Mouse (Mus musculus): ENCODE data around the gene C1qtnf6.

The C1qtnf6 gene

DNA sequence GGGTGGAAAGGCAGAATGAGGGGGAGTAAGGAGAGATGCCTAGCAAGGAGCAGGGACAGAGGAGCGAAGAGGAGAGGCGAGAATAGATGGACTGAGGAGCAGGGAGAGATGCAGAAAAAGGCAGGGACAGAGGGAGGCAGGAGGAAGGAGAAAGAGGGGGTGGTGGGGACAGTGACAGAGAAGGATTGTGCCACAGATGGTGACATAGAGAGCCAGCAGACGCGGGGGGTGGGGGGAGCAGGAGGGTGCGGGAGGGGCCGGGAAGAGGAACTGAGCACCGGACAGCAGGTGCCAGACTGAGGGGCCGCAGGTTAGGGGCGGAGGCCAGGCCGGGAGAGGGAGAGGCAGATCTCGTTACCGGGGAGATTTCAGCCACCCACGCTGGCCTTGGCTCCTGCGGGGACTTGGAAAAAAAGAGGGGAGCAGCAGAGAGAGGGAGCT is 13.4 kb upstream of the C1qtnf6 start, which contains the start of gene Sstr3:
Gene Sstr3 (minus strand): TSS at position 125 of the 441 bp plus-strand sequence.
- DNase-seq: no peak

DNA sequence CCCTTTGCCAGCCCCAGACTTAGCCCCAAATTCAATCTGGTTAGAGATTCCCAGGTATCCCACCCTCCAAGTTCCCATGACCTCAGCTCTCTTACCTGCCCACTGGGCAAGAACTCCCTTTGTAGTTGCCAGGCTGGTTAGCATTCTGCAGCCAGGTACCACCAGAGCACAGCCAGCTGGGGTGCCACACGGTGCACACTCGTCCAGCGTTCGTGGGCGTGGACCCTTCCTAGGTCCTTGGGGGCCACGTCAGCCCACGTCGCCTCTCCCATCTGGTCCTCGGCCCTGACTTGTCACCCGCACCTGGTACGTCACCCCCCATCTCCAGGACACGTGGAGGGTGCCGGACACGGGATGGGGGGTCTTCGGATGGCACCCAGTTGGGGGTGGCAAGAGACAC is 12.8 kb upstream of the C1qtnf6 start:
- DNase-seq: no peak

DNA sequence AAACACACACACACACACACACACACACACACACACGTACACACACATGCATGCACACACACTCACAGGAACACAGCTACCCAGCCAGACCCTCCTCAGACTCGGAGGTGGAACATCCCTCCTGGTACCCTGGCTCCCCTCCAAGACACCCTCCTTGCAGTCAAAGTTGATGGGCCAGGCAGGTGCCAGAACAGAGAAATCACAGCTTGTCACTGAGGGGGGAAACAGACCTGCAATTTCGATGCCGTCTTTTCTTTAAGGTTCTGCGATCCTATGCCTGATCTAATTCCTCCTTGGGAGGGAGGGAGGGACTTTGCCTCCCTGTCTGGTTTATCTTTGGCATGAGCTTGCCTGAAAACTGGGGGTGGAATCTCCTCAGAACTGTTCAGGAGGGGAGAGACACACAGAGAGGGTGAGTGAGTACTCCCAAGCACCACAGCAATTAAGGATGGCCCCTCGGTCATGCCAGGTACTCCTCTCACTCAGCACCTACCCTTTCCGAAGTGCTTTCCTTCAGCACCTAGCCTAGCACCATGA is 11.6 kb upstream of the C1qtnf6 start:
- DNase-seq: no peak

DNA sequence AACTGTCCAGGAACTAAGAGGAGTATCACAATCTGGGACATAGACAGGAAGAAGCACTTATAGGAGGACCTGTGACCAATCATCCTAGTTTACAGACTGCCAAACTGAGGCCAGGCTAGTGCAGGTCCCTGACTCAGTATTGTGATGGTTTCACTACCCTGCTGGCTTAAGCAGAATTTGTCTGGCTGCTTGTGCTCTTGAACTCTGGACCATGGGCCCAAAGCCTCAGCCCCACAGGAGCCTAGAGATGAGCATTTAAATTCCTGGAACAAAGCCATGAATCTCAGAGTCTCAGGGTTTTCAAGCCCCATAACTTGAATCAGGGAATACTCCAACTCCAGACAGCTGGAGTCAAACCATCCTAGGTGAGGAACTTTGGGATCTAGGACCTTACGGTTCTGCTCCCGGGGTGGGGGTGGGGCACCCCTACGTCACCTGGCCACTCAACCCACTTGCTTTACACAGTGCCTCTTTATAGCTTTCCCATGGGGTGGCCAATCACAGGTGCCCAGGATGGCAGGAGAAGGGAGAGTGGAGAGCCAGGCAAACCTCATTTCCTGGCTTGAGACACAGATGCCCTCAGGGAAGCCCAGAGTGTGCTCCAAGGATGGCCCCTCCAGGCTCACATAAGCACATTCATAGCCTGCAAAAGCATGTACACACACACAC is 11.0 kb upstream of the C1qtnf6 start:
- DNase-seq: no peak

DNA sequence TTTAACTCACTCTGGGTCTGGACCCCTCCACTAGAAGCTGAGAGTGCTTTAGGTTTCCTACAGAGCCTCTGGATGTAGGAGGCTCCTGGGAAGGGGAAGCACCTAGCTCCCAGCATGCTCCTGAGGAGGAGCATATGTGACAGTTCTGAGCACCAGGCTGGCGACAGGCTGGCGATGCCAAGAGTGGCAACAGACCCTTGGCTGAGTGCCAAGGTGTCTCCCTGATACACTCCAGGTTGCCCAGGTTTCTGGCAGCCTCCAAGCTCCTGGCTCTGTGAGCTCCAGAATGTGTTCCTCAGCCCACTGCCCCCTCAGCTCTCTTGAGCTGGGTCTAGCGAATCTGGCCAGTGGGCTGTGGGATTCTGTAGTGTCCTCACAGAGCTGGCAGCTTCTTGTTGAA is 10.4 kb upstream of the C1qtnf6 start:
- no peak for DNase-seq

DNA sequence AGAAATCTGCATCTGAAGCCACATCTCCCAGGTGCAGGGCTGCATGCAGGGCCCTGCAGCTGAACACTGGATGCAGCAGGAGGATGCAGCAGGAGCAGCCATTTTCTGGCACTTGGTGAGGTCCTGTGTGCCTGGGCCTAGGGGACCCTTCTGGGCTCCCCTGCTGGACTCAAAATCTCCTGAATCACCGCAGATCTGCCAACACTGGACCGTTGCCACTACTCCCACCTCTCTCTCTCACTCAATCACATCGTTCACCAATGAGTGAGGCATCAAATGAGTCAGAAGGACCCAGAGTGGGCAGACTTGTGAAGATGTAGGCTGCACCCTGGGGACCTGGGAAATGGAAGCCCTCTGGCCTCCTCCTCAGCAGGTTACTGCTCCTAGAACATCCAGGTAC is 9.8 kb upstream of the C1qtnf6 start:
- no peak for DNase-seq

DNA sequence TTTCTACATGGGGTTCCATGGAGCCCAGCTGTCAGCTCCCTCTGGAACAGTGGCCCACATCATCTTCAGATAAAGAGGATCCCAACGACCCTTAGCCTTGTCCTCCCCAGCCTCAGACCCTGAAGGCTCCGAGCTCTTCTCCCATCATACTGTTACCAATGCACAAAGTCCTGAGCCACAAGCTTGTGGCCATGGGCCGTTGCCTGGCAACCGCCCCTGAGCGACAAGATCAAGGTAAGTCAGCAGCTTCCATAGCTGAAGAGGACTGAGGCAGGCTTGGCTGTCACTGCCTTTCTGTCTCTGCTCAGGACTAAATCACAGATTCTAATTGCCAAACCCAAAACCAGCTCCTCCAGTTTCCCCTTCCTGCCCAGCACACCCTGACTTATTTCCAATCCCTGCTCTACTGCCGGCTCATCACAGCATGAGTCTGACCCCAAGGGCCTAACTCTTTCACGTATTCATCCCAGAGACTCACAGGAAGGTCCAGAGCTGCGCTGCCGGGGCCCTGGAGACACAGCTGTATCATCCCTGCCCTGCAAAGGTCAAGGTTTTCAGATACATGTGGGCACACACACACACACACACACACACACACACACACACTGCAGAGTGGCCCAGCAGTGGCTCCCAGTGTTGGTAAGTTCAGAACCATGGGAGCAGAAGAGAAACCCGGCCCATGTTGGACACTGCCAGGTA is 4.7 kb upstream of the C1qtnf6 start:
- DNase-seq: no peak

DNA sequence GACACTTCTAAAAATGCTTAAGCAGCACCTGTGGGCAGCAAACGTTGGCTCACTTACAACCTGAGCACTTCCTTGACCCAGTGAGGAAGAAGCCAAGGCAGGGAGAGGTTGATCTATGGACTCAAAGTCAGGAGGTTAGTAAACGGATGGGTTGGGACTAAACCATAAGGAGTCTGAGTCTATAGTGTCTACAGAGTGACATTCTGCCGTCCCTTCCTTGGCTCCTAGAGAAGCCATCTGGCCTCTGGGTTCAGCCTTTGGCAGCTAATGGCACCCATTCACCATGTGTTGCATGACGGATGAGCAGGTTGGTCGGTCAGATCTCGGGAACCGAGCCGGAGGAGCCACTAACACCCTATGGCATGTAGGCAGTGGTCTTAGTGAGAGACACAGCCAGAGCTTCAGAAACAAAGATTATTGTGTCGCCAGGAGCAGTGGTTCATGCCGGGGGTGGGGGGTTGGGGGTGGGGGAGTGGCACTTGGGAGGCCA is 2.2 kb upstream of the C1qtnf6 start:
- no peak for DNase-seq

DNA sequence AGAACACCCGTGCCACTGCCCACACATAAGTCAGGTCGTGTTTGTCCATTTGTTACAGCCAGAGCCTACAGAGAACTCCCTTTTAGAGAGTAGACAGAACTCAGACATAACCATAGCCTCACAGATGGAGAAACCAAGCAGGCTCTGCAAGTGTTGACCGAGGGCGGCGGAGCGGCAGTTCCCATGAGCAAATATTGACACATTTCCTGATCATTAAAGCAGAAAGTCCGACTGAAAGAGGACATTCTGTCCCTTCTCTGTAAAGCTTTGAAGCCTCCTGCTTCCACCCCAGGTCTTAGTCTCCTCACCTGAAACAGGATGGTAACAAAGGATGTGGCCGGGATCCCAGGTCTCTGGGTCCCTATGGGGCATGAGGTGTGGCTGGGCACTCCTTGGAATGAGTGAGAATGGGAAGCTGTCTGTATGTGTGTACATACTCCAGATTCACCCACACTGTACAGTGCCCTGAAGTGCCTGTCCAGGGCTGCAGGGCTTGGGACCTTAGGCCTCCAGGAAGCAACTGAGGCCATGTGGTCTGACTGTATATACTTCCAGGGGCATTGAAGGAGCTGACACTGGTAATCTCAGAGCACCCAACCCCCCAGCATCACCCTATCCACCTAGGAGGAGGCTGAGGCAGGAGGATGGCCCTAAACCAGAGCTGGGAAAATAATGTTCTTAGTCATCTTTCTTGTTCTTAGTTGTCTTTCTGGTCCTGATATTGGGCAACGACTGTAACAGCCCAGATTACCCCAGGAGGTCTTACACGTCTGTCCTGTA is 1.5 kb upstream of the C1qtnf6 start:
- DNase-seq: no peak

DNA sequence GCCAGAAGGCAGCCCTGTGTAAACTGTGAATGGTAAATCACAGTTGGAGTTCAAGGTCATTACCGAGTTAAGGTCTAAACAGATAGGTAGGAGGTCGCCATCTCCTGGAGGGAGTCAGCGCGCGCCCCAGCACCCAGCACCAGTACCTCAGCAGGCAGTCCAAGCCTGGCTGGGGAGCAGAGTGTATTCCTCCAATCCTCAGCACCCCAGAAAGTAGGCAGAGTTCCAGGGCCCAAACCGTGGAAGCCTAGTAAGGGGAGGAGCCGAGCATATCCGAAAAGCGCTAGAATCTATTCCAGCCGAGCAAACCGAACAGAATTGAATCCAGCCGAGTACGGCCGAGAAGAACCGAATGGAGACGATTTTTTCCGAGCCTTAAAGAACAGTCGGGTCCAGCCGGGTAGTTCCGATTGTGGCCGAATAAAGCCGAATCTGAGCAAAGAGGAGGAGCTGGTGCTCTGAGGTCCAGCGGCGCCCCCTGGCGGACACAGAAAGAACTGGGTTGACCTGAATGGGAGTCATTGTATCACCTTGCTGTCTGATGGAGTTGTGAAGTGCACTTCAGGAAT is 769 bp upstream of the C1qtnf6 start:
- DNase-seq: peak; percentile 96

DNA sequence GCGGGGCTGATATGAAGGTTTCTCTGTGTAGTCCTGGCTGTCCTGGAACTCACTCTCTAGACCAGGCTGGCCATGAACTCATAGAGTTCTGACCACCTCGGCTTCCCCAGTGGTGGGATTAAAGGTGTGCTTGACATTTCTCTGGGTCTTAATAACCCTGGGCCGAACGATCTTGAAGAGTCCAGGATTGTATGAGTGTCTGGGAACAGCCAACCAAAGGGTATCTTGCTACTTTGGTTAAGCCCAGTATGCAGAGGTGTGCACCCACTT is 170 bp upstream of the C1qtnf6 start:
- DNase-seq: no peak

DNA sequence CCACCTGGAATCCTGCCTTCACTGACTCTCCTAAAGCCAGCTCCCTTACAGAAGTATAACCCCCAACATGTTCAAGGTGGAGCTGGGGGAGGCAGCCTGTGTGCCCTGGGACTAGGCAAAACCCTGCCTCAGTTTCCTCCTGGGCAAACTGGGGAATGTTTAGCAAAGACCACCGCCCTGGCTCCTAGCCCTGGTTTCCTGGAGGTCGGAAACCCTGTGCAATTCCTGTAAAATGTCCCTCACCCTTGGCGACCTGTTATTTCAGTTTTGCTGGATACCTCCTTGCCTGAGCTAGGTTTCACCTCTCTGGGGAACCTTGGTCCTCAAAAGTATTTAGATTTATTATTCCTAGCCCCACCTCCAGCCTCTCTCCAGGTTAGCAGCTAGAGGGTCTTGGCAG is 1.1 kb downstream of the C1qtnf6 start:
- DNase-seq: no peak

DNA sequence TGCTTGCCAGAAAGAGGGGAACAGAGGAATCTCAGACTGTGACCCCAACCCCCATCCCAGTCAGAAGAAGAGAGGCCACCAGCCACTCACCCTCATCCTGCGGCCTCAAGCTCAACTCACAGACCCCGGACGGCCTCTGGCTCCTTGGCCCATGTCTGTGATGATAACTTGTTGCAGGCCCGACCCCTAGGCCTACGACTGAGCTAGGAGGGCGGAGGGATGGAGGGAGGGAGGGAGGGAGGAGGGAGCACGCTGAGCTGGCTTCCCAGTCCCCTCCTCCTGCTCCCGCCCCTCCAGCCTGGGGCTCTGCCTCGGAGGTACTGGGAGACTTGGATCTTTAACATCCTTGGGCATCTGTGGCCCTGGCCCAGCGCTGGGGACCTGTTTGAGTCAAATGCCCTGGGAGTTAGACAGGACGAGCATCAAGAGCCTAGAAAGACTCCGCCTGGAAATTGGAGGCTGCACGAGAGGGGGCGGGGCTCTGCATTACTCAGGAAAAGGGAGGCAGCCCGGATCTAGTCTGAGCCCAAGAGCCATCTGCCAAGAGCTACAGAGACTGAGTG is 1.7 kb downstream of the C1qtnf6 start:
- no peak for DNase-seq

DNA sequence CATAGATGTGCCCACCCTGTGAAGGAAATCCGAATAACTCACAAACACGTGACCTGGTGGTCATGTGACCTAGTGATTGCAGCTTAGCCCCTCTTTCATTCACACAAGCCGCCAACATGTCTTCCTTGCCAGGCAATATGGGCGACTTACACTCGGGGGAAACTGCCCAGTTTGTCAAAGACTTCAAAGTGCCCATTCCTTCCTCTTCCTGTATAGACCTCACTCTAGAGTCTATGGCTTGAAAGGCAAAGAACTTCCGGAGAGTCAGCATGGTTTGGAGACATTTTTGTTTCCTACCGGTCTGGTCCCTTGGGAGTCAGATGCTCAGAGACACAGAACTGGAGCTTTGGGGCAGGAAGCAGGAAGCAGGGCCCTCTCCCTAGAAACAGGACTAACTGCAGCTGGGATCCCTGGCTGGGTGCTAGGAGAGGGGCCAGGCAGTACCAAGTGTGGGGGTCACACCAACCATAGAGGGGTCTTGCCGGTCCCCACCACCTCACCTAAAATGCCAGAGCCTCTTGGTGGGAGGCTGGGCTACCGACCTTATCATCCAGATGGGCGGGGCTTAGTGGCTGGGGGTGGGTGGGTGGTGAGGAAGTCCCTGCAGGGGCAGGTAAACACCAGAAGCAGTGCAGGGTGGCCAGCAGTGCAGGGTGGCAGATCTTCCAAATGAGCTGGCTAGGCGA is 2.3 kb downstream of the C1qtnf6 start:
- DNase-seq: no peak

DNA sequence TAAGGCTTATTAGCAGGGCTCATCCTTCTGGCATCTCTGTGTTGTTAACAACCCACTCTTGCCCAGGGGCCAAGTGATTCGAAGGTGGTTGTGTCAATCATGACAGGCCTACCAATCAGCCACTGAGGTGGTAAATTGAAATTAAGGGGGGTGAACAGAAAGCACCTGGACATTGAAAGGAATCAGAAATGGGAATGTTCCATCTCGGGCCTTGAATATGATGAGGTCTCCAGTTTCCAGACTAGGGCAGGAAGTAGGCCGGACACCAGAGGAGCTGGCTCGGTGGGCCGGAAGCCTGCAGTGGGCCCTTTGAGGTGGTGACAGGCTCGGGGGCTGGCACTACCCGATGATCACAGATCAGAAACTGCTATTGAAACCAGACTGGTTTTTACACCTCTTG is 3.2 kb downstream of the C1qtnf6 start:
- DNase-seq: peak; percentile 31 to 40

DNA sequence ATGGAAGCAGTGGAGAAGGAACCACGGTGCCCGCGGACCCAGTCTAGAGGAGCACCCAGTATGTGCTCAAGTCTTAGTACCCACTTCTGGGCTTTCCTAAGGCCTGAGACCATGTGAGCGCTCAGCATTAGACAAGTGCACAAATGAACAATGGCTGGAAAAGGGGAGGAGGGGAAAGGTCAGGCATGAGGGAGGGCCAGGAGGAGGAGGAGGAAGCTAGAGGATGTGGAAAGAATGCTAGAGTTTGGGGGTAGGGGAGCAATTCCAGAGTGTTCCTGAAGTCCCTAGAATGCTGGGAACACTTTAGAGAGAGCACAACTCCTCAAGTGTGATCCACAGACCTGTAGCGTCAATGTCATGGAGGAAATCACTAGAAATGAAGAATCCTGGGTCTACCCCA is 7.1 kb downstream of the C1qtnf6 start:
- no peak for DNase-seq

DNA sequence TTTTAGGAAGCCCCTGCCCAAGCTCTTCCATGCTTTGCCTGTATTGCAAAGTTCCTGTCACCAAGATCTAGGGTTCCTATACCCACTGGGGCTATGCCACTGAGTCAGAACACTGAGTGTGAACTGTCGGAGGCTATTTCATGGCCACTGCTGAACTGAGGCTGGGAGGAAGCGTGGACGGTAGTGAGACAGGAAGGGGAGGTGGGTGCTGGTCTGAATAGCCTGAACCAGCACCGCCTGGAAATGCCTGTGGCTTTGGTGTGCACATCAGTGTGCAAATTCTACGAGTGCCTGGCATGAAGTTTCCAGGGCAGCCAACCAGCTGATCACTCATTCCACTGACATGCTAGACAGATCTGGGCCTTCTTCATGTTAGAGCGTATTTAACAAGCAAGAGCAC is 9.3 kb downstream of the C1qtnf6 start:
- DNase-seq: no peak

DNA sequence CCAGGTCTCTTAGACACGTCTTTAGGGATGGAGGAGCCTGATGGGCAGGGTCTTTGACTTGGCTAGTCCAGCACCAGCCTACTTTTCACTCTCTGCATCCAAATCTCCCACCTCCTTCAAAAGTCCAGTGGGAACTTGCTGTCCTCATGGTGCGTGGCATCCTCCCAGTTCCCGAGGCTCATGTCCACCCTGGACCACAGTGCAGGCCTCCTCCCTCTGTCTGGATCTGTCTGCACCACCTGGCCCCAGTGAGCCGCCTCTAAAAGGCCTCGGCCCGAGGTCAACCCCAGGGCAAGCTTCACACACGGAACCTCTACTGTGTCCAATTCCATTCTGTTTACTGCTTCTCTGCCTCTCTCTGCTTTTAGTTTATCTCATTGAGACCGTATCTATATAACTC is 9.9 kb downstream of the C1qtnf6 start:
- DNase-seq: no peak

DNA sequence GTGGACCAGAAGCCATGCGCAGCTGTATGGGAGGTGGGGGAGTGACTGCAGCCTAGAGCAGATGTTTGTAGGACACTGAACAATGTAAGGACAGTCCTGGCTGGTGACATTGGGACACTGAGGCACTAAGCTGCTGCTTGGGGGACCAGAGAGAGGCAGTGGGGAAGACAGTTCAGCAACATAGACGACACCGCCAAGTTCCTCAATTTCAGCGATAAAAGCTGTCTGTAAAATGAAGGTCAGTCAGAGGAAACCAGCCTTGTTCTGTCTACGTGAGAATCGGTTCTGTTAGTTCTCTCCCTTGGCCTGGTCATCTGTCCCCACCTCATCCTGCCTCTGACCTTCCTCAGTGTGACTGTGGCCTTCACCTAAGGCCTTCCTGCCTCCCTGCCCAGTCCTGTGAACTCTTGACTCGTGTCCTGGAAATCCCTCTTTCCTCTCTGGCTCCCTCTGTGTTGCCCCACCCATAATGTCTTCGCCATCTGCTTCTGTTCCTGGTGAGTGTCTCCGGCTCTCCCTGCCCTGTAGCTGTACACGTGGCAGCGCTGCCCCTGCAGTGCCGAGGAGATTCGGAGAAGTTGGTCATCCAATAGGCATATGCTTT is 11.0 kb downstream of the C1qtnf6 start:
- DNase-seq: no peak

DNA sequence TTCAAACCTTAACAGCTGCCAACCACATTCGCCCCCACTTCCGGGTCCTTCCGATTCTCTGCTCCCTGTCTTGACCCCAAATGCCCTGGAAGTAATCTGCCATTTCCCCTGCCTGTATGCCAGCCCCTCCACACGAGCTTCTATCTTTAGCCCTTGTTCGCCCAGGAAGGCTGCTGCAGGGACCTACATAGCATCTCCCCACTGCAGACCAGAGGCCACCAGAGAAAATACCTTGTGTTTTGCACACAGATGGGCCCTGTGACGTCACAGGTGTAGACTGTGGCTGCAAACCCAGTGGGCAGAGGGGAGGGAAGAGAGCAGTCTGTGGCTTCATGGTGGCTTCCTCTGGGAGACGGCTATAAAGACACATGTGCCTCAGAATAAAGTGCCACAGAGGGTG is 13.0 kb downstream of the C1qtnf6 start:
- DNase-seq: peak in 1 of 2 experiments; percentile 16

DNA sequence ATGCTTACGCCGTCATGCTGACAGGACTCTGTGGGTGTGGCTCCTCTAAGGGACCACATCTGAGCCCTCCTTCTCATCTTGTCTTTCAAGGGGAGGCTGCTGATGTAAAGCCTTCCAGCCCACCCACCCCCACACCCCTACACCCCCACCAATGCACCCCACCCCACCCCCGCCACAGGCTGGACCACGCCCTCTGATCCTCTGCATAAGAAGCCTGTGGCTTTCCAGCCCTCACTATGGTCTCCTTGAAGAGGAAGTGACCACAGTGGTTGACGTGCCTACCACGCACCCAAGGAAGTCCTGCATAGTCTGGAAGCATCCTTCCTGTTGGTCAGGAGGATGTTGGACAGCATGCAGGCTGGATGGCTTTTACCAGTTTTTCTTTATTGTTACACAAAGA is 15.5 kb downstream of the C1qtnf6 start:
- DNase-seq: no peak
